Mouse (Mus musculus) embryonic facial prominence, embryonic 13.5 days (tissue): ENCODE data around the gene Oprd1. TPM values are rescaled to one million over a fixed set of nuclear protein-coding genes. Genes with fewer than 3 reads are reported as not detected.

ENCODE experiments used
- ATAC-seq: fragments of 200-750 bp; cut with Nextera tagmentation; 2 replicates; pipeline ENCODE4 v1.8.0; 2017; ENCODE audit warnings: low read depth; ENCODE audit not compliant: insufficient number of reproducible peaks, insufficient read depth, low FRiP score, low TSS enrichment
- H3K27ac ChIP-seq: fragments of 300-500 bp; sonication (generic); 2 replicates; pipeline ENCODE4 v1.5.1; 2015; ENCODE audit warnings: moderate library complexity, mild to moderate bottlenecking, inconsistent platforms
- H3K27me3 ChIP-seq: fragments of 300-500 bp; sonication (generic); 2 replicates; pipeline ENCODE4 v1.6.1; 2015; ENCODE audit warnings: mild to moderate bottlenecking, inconsistent platforms
- H3K36me3 ChIP-seq: fragments of 300-500 bp; sonication (generic); 2 replicates; pipeline ENCODE4 v1.6.1; 2015; ENCODE audit warnings: mild to moderate bottlenecking, inconsistent platforms
- H3K4me1 ChIP-seq: fragments of 300-500 bp; sonication (generic); 2 replicates; pipeline ENCODE4 v1.6.1; 2015; ENCODE audit warnings: inconsistent platforms
- H3K4me2 ChIP-seq: fragments of 300-500 bp; sonication (generic); 2 replicates; pipeline ENCODE4 v1.6.1; 2015; ENCODE audit warnings: moderate library complexity, mild to moderate bottlenecking, inconsistent platforms
- H3K4me3 ChIP-seq: fragments of 300-500 bp; sonication (generic); 2 replicates; pipeline ENCODE4 v1.5.1; 2015; ENCODE audit warnings: mild to moderate bottlenecking, inconsistent platforms
- H3K9ac ChIP-seq: fragments of 300-500 bp; sonication (generic); 2 replicates; pipeline ENCODE4 v1.6.1; 2015; ENCODE audit warnings: mild to moderate bottlenecking, inconsistent platforms
- H3K9me3 ChIP-seq: fragments of 300-500 bp; sonication (generic); 2 replicates; pipeline ENCODE4 v1.6.1; 2016; ENCODE audit warnings: inconsistent platforms
- WGBS: fragments of 180-500 bp; shearing (Covaris S2); methylation state at CpG from one replicate; pipeline ENCODE4 v1.1.7; 2015; ENCODE audit warnings: mixed read lengths; 5-methylcytosine and 5-hydroxymethylcytosine counted together
- polyA plus RNA-seq: library from polyadenylated mRNA; unstranded; fragments of >200 nt; fragmentation: Nextera tagmentation; extraction: Ambion mirVana; gene quantifications from 2 replicates; pipeline ENCODE4 v1.2.1, GENCODE M21; 2015

The Oprd1 gene
- polyA plus RNA-seq, 1 experiment from 2014 or later: 0.55 TPM

GRCm38 (mm10) chr4:132111227-132111626, 33.1 kb downstream of the Oprd1 start:
- WGBS: 34% methylated on average over 4 of the region's 4 CpGs
- Histone ChIP-seq H3K4me1 (no peaks in the 10 kb centered on the region), H3K36me3 (no peaks in the 10 kb centered on the region), H3K27me3 (peaks cover 27% of the 10 kb centered on the region), H3K9me3 (no peaks in the 10 kb centered on the region), H3K9ac (no peak overlapping the region), H3K4me2 (no peak overlapping the region), H3K27ac (no peak overlapping the region), H3K4me3 (no peak overlapping the region)
- ATAC-seq: no peak

DNA sequence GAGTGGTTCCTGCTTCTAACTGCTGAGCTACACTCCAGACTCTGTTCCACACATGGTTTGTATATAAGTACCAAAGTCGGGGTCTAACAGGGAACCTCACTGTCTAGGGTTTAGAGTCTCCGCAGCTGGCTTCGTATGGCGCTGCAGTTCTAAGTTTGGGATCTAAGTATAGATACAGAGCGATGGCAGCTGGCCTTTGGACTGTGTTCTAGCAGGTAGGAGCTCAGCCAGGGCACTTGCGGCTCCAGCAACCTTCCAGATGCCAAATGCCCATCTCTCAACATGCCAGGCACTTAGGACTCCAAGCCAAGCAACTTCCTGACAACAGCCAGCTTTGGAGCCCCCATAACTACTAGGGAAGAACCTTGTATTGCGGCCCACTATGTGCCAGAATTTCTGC, 36.1 kb downstream of the Oprd1 start:
- ATAC-seq: no peak
- Histone ChIP-seq H3K9me3 (no peaks in the 10 kb centered on the region), H3K4me1 (0 out of 2 replicates have a peak, but pooled peaks cover 3% of the 10 kb centered on the region), H3K27ac (no peak overlapping the region), H3K4me2 (no peak overlapping the region), H3K27me3 (peaks cover 16% of the 10 kb centered on the region), H3K36me3 (no peaks in the 10 kb centered on the region), H3K9ac (no peak overlapping the region), H3K4me3 (no peak overlapping the region)
- 92% methylated on average over 7 of the region's 7 CpGs for whole genome bisulfite sequencing

DNA sequence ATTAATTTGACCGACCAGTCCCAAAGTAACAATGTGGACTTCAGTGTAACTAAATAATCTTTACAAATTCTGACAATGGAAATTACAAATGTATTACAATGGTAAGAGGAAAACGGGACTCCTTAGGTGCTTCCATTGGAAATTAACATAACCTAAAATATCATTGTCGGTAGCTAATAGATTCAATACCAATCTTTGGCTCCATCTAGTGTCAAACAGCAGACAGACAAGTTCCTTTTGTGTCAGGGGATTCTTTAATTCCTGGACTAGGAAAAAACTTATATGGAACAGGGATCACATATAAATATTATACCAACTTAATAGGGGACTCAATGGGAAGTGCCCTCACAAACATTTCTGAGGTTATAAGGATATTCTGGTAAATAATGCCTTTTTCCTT, 43.1 kb downstream of the Oprd1 start:
- Histone ChIP-seq H3K27ac (no peak overlapping the region), H3K9ac (no peak overlapping the region), H3K36me3 (no peaks in the 10 kb centered on the region), H3K4me2 (no peak overlapping the region), H3K9me3 (no peaks in the 10 kb centered on the region), H3K4me3 (no peak overlapping the region), H3K4me1 (0 out of 2 replicates have a peak, but pooled peaks cover 3% of the 10 kb centered on the region), H3K27me3 (no peaks in the 10 kb centered on the region)
- no peak for ATAC-seq
- 44% methylated on average over 3 of the region's 3 CpGs for WGBS

- H3K27ac ChIP-seq: no peak overlapping the region
- H3K4me3 ChIP-seq: no peak overlapping the region
- H3K36me3 ChIP-seq: no peaks in the 10 kb centered on the region
- no peak for ATAC-seq
- no peaks in the 10 kb centered on the region for H3K27me3 ChIP-seq
- no peak overlapping the region for H3K9ac ChIP-seq
- no peaks in the 10 kb centered on the region for H3K9me3 ChIP-seq
- no peak overlapping the region for H3K4me2 ChIP-seq
- WGBS: 60% methylated on average over 5 of the region's 5 CpGs
- H3K4me1 ChIP-seq: 0 out of 2 replicates have a peak, but pooled peaks cover 3% of the 10 kb centered on the region
Observed at GRCm38 (mm10) chr4:132099548-132099947, 44.7 kb downstream of the Oprd1 start.

- H3K4me2 ChIP-seq: no peak overlapping the region
- H3K36me3 ChIP-seq: no peaks in the 10 kb centered on the region
- H3K27me3 ChIP-seq: no peaks in the 10 kb centered on the region
- 77% methylated on average over 7 of the region's 7 CpGs for WGBS
- no peak overlapping the region for H3K4me3 ChIP-seq
- H3K27ac ChIP-seq: no peak overlapping the region
- H3K9me3 ChIP-seq: no peaks in the 10 kb centered on the region
- H3K4me1 ChIP-seq: no peaks in the 10 kb centered on the region
- no peak for ATAC-seq
- no peak overlapping the region for H3K9ac ChIP-seq
Observed at GRCm38 (mm10) chr4:132095043-132095442, 49.2 kb downstream of the Oprd1 start.

DNA sequence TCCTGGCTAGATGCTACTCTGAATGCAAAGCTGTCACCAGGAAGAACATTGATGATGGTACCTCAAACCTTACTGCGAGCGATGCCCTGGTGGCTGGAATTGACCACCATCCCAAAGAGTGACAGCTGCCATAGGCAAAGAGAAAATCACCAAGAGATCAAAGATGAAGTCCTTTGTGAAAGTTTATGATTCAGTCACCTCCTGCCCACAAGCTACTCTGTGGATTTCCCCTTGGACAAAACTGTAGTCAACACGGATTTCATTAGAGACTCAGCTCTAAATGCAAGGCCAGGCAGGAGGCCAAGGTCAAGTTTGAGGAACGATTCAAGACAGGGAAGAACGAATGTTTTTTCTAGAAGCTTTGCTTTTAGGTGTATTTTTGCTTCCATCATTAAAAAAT, 50.4 kb downstream of the Oprd1 start:
- whole genome bisulfite sequencing: 86% methylated on average over 5 of the region's 5 CpGs
- H3K9me3 ChIP-seq: no peaks in the 10 kb centered on the region
- no peak for ATAC-seq
- H3K9ac ChIP-seq: no peak overlapping the region
- H3K36me3 ChIP-seq: no peaks in the 10 kb centered on the region
- no peaks in the 10 kb centered on the region for H3K27me3 ChIP-seq
- H3K4me3 ChIP-seq: no peak overlapping the region
- no peaks in the 10 kb centered on the region for H3K4me1 ChIP-seq
- no peak overlapping the region for H3K4me2 ChIP-seq
- no peak overlapping the region for H3K27ac ChIP-seq

DNA sequence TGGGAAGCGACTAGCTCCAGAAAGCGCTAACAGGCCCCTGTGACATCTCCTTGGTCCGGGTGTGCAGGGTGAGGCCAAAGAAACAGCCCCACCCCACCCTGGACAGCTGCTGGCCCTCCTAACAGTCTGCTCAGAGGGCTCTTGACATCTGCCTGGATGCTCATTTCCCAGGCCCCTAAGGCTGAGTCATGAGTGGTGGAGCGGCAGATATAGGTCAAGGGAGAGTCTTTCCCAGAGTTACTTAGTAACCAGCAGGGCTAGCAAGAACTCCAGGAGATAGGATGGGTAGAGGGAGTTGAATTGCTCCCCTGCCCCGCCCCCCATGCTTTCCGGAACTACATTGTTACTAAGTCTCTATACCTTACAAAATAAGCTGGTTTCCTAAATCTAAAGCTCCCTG, 51.1 kb downstream of the Oprd1 start:
- Histone ChIP-seq H3K4me1 (no peaks in the 10 kb centered on the region), H3K27me3 (no peaks in the 10 kb centered on the region), H3K4me3 (no peak overlapping the region), H3K4me2 (no peak overlapping the region), H3K9me3 (no peaks in the 10 kb centered on the region), H3K27ac (no peak overlapping the region), H3K9ac (no peak overlapping the region), H3K36me3 (no peaks in the 10 kb centered on the region)
- ATAC-seq: no peak
- 81% methylated on average over 6 of the region's 6 CpGs for WGBS

DNA sequence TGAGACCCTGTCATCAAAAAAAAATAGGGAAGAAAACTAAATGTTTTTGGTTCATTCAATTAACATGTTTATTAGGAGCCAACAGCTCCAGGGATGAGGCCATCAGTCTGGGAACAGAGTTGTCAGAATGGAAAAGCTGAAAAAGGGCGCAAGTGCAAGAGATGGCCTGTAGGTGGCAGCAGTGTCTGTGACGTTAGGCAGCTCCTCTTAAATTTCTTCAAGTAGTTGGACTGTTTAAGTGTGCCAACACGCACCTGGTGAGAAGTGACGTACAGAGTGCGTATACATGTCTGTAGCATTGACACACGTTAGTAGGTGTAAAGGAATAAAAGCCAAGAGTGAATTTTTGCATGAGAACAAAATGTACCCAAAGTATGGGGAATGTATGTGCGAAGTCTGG, 55.4 kb downstream of the Oprd1 start:
- Histone ChIP-seq H3K9me3 (no peaks in the 10 kb centered on the region), H3K27ac (no peak overlapping the region), H3K9ac (no peak overlapping the region), H3K36me3 (no peaks in the 10 kb centered on the region), H3K4me3 (no peak overlapping the region), H3K4me1 (no peaks in the 10 kb centered on the region), H3K4me2 (no peak overlapping the region), H3K27me3 (no peaks in the 10 kb centered on the region)
- ATAC-seq: no peak
- 19% methylated on average over 7 of the region's 7 CpGs for WGBS

- H3K27me3 ChIP-seq: no peaks in the 10 kb centered on the region
- H3K27ac ChIP-seq: no peak overlapping the region
- WGBS: 85% methylated on average over 7 of the region's 7 CpGs
- no peaks in the 10 kb centered on the region for H3K36me3 ChIP-seq
- no peak overlapping the region for H3K9ac ChIP-seq
- H3K4me1 ChIP-seq: no peaks in the 10 kb centered on the region
- ATAC-seq: no peak
- H3K4me3 ChIP-seq: no peak overlapping the region
- H3K9me3 ChIP-seq: no peaks in the 10 kb centered on the region
- H3K4me2 ChIP-seq: no peak overlapping the region
Observed at GRCm38 (mm10) chr4:132085114-132085513, 59.2 kb downstream of the Oprd1 start.

GRCm38 (mm10) chr4:132080492-132080983, 63.7 kb downstream of the Oprd1 start:
- H3K4me3 ChIP-seq: no peak overlapping the region
- ATAC-seq: no peak
- peaks cover 15% of the 10 kb centered on the region for H3K4me1 ChIP-seq
- WGBS: 71% methylated on average over 4 of the region's 4 CpGs
- no peak overlapping the region for H3K9ac ChIP-seq
- no peak overlapping the region for H3K4me2 ChIP-seq
- H3K36me3 ChIP-seq: no peaks in the 10 kb centered on the region
- H3K27ac ChIP-seq: no peak overlapping the region
- H3K9me3 ChIP-seq: no peaks in the 10 kb centered on the region
- H3K27me3 ChIP-seq: peaks cover 6% of the 10 kb centered on the region

GRCm38 (mm10) chr4:132079555-132080275, 64.6 kb downstream of the Oprd1 start:
- ATAC-seq: no peak
- Histone ChIP-seq H3K9ac (no peak overlapping the region), H3K27me3 (peaks cover 8% of the 10 kb centered on the region), H3K36me3 (no peaks in the 10 kb centered on the region), H3K4me2 (peak overlapping the region; percentile 38), H3K4me3 (no peak overlapping the region), H3K9me3 (no peaks in the 10 kb centered on the region), H3K4me1 (peaks cover 21% of the 10 kb centered on the region), H3K27ac (no peak overlapping the region)
- 15% methylated on average over 19 of the region's 19 CpGs for WGBS

DNA sequence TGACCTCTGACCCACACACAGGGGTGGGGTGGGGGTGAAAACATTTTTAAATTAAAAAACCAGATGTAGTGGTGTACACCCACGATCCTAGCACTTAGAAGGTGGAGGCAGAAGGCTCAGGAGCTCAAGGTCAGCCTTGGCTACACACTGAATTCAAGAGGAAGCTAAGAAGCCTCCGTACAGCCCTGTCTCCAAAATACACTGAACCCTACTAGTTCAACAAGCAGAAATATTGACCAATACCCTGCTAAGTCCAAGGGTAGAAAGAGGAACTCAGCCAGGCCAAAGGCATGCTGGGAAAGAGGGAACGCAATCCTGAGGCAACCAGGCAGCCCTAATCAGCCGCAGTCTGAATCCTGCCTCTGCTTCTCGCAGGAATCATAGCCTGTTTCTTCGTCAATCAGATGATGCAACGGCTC, 66.0 kb downstream of the Oprd1 start:
- Histone ChIP-seq H3K4me3 (no peak overlapping the region), H3K36me3 (no peaks in the 10 kb centered on the region), H3K9me3 (no peaks in the 10 kb centered on the region), H3K9ac (0 out of 2 replicates have a peak overlapping the region, but pooled peaks have one; percentile 36), H3K4me1 (peaks cover 28% of the 10 kb centered on the region), H3K4me2 (no peak overlapping the region), H3K27me3 (peaks cover 18% of the 10 kb centered on the region), H3K27ac (no peak overlapping the region)
- WGBS: 57% methylated on average over 7 of the region's 7 CpGs
- no peak for ATAC-seq
